Mouse (Mus musculus): Measurements from ENCODE around the gene Plac9a. TPM values are rescaled to one million over a fixed set of nuclear protein-coding genes. Genes with fewer than 3 reads are reported as not detected.
"Not testable (repeated sequence)": the region's sequence is repeated elsewhere in the genome, so short reads cannot be mapped to it uniquely, and the experiment has no call there.

Gene Plac9a
- polyA plus RNA-seq (2015; fragmentation: Nextera tagmentation; extraction: Ambion mirVana) = not detected in 2 replicates

DNA sequence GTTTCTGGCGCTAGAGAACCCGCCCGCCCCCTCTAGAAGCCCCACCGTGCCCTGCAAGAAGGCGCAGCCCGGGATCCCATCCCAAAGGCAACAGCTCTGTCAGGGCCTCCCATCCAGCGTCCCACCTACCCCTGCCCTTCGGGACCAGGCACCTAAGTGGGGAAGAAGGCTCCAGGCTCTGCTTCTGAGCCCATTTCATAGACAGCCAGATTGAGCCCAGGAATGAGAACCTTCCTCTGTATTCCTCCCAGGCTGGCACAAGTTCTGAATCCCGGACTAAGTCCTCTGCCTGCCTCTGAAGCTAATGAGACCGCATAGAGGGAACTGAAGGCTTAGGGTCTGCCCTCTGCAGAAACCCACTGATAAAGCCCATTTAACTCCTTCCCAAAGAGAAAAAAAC, at the start of gene Plac9a:
Plac9a (minus strand) TSS at position 101 of the 400 bp plus-strand sequence.
- H3K4me3 ChIP-seq = not testable (repeated sequence)
- WGBS = no CpG with 5 or more reads among the region's 10 CpGs

GRCm38 (mm10) chr14:25938004-25938403, 35.1 kb upstream of the Plac9a start, which contains the start of gene Cphx1:
Cphx1 (plus strand) TSS chr14:25938304.
- H3K36me3 ChIP-seq; H3K27me3 ChIP-seq; H3K4me3 ChIP-seq; H3K9me3 ChIP-seq; ATAC-seq (replicated peaks); H3K27ac ChIP-seq (replicated peaks); H3K4me1 ChIP-seq; H3K4me2 ChIP-seq (replicated peaks); H3K9ac ChIP-seq (replicated peaks): not testable (repeated sequence)
- no CpG with 5 or more reads among the region's 8 CpGs for whole genome bisulfite sequencing

More for the DNA sequence above, at the start of gene Plac9a:
- not testable (repeated sequence) for H3K27me3 ChIP-seq; H3K9me3 ChIP-seq; H3K36me3 ChIP-seq; H3K27ac ChIP-seq (replicated peaks); H3K4me2 ChIP-seq (replicated peaks); H3K4me1 ChIP-seq; H3K9ac ChIP-seq (replicated peaks); ATAC-seq (replicated peaks)

GRCm38 (mm10) chr14:25936867-25937630, 34.1 kb upstream of the Plac9a start:
- not testable (repeated sequence) for H3K9ac ChIP-seq (replicated peaks); H3K4me2 ChIP-seq (replicated peaks); H3K27ac ChIP-seq (replicated peaks); H3K27me3 ChIP-seq; H3K36me3 ChIP-seq; H3K9me3 ChIP-seq; H3K4me3 ChIP-seq; ATAC-seq (replicated peaks); H3K4me1 ChIP-seq
- WGBS = no CpG with 5 or more reads among the region's 5 CpGs

DNA sequence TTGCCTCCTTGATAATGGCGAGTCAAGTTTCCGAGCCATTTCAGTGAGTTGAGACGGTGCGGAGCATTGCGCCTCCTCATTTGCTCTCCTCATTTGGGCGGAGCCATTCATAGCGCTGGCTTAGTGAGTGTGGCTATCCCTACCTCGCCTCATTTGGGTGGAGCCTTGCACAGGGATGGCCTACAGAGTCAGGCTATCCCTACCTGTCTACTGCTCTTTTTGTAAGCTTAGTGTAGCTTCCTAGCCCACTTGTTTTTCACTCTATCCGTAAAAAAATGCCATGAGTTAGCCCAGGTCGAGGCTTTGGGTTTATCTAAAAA, 24.6 kb upstream of the Plac9a start, which contains the start of gene Tmem254a:
Tmem254a (minus strand) TSS at position 111 of the 320 bp plus-strand sequence.
- H3K36me3 ChIP-seq; H3K27me3 ChIP-seq; H3K4me1 ChIP-seq; H3K27ac ChIP-seq (replicated peaks); H3K9ac ChIP-seq (replicated peaks); H3K4me2 ChIP-seq (replicated peaks); H3K4me3 ChIP-seq; H3K9me3 ChIP-seq: not testable (repeated sequence)
- no CpG with 5 or more reads among the region's 10 CpGs for WGBS
- ATAC-seq (replicated peaks) = peak; percentile 88

- not testable (repeated sequence) for H3K27me3 ChIP-seq; H3K4me2 ChIP-seq (replicated peaks); H3K36me3 ChIP-seq; H3K9me3 ChIP-seq; H3K4me1 ChIP-seq; H3K27ac ChIP-seq (replicated peaks); H3K9ac ChIP-seq (replicated peaks); H3K4me3 ChIP-seq
- WGBS = no CpG with 5 or more reads among the region's 44 CpGs
- ATAC-seq (replicated peaks) = peak; percentile 90
These were observed 24.1 kb upstream of the Plac9a start for GRCm38 (mm10) chr14:25926814-25927561.

DNA sequence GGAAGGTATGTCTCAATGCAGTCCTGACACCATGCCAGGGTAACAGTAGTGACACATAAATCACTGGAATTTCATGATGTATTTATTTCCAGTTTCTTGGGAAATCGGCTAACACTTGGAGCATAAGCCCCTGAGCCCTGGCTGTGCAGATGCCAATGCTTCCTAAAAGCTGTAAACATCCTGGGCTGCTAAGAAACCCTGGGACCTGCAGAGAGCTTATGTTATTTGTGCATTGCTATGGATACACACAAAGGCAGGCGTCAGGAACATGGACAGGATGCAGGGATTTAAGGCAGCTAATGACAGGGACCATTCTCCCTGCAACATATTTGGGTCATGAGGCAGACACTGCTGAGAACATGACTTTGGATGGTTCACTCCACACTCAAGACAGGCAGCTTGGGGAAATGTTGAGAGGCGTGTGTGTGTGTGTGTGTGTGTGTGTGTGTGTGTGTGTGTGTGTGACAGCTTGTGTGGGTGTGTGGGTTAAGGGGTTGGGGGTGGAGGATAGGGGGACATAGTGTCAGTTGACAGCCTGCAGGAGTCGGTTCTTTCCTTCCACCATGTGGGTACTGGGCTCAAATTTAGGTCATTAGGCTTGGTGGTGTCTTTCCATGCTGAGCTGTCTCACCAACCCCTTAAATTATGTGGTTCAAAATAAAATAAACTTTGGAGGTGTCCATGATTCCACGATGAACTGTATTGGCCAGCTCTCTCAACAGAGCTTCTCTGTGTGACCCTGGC, 15.7 kb upstream of the Plac9a start:
- not testable (repeated sequence) for H3K4me1 ChIP-seq; H3K36me3 ChIP-seq; H3K27me3 ChIP-seq; H3K9me3 ChIP-seq; ATAC-seq (replicated peaks); H3K27ac ChIP-seq (replicated peaks); H3K4me2 ChIP-seq (replicated peaks); H3K4me3 ChIP-seq; H3K9ac ChIP-seq (replicated peaks)
- WGBS = no CpG with 5 or more reads among the region's 5 CpGs

DNA sequence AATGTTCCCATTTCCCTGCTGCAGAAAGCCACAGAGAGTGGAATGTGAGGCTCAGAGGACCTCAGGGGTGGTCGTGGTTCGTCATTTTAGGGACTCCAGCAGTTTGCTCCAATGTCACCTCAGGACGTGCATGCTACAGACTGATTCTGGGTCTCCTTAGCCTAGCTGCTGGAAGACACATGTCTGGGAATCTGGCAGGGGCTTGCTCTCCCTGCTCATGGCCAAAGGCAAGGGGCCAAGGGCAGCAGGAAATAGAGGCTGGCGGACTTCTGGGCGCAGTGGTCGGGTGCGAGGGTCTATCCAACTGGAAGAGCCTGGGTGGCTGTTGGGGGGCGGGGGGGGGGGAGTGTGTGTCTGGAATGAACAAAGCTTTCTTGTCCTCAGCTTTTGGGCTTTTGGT, 6.1 kb upstream of the Plac9a start:
- not testable (repeated sequence) for H3K4me3 ChIP-seq; H3K9me3 ChIP-seq; H3K4me1 ChIP-seq; H3K9ac ChIP-seq (replicated peaks); H3K4me2 ChIP-seq (replicated peaks); H3K27ac ChIP-seq (replicated peaks); H3K27me3 ChIP-seq; ATAC-seq (replicated peaks); H3K36me3 ChIP-seq
- no CpG with 5 or more reads among the region's 8 CpGs for WGBS

DNA sequence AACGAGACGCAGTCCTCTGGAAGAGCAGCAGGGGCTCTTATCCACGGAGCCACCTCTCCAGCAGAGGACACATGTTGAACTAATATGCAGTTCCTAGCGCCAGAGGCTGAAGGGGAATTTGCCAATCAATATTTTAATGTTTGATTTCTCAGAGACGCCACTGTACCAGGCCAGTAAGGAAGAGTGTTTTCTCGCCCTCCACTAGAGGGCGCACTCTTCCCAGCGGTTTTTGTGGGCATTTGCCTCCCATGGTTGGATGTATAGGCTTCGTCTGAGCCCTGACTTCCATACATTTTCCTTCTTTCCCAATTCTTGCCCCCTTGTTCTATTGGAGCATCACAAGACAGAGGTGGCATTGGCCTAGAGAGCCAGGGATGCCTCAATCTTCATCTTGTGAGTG, 4.4 kb upstream of the Plac9a start:
- not testable (repeated sequence) for H3K4me3 ChIP-seq; H3K9ac ChIP-seq (replicated peaks); H3K36me3 ChIP-seq; H3K4me2 ChIP-seq (replicated peaks); H3K4me1 ChIP-seq; ATAC-seq (replicated peaks); H3K9me3 ChIP-seq; H3K27ac ChIP-seq (replicated peaks); H3K27me3 ChIP-seq
- WGBS = no CpG with 5 or more reads among the region's 9 CpGs

DNA sequence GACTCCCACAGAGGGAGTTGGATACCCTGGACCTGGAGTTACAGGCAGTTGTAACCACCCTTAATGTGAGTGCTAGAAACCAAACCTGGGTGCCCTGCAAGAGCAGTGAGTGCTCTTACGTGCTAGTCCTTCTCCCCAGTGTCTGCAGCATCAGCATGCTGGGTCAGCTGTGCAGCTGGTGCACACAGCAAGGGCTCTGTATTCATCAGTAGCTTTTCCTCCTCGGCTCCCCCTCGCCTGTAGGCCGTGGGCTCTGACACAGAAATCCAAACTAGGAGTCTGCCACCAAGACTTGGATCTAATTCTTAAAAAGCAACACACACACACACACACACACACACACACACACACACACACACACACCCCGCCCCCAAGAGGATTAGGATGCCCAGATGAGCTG, 2.3 kb upstream of the Plac9a start:
- ATAC-seq (replicated peaks); H3K4me2 ChIP-seq (replicated peaks); H3K36me3 ChIP-seq; H3K27ac ChIP-seq (replicated peaks); H3K27me3 ChIP-seq; H3K9me3 ChIP-seq; H3K4me3 ChIP-seq; H3K9ac ChIP-seq (replicated peaks); H3K4me1 ChIP-seq: not testable (repeated sequence)
- 11% methylated on average over 1 of the region's 5 CpGs for WGBS

- not testable (repeated sequence) for H3K27ac ChIP-seq (replicated peaks); ATAC-seq (replicated peaks); H3K9me3 ChIP-seq; H3K36me3 ChIP-seq; H3K4me1 ChIP-seq; H3K27me3 ChIP-seq; H3K4me3 ChIP-seq; H3K4me2 ChIP-seq (replicated peaks); H3K9ac ChIP-seq (replicated peaks)
- WGBS = no CpG with 5 or more reads among the region's 7 CpGs
These were observed 7.2 kb downstream of the Plac9a start for GRCm38 (mm10) chr14:25895686-25896085.

DNA sequence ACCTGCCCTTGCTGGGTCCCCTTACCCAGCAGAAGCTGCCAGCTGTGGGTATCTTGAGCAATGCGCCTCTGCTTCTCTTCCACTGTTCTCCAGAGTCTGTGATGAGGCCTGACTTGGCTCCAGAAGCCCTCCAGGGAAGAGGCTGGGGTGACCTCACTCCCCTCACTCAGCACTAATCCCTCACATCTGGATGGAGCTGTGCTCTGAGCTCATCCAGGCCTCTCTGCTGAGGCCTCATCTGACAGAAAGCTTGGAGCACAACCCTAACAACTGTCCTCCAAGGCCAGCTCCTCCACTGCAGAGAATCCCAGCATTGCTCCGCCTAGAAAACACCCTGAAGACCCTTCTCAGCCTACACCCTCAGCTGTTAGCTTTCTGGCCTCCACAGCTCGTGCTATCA, 8.3 kb downstream of the Plac9a start:
- not testable (repeated sequence) for ATAC-seq (replicated peaks); H3K27ac ChIP-seq (replicated peaks); H3K4me2 ChIP-seq (replicated peaks); H3K9me3 ChIP-seq; H3K4me3 ChIP-seq; H3K9ac ChIP-seq (replicated peaks); H3K36me3 ChIP-seq; H3K27me3 ChIP-seq; H3K4me1 ChIP-seq
- WGBS = no CpG with 5 or more reads among the region's 3 CpGs

DNA sequence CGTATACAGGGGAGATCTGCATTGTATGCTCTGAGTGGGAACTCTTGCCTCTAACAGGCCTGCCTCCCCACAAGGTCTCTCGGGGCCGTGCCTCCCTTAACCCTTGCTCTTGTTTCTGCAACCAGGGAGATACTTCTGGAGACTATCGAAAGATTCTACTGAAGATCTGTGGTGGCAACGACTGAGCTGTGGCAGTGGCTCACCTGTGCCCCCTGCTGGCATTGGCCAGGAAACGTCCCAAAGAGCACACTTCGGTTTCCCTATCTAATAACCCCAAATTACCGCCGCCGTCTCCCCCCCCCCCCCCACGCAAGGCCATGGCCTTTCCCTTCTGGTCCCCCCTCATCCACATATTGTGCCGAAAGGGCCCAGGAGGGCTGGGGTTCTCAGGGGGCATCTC, 17.0 kb downstream of the Plac9a start:
- not testable (repeated sequence) for H3K4me3 ChIP-seq; H3K36me3 ChIP-seq; H3K9ac ChIP-seq (replicated peaks); H3K9me3 ChIP-seq; ATAC-seq (replicated peaks); H3K4me1 ChIP-seq; H3K27me3 ChIP-seq; H3K27ac ChIP-seq (replicated peaks); H3K4me2 ChIP-seq (replicated peaks)
- WGBS = no CpG with 5 or more reads among the region's 12 CpGs

Measured in forebrain, embryonic 15.5 days (tissue).